Mouse (Mus musculus) layer of hippocampus, adult 9-10 months (tissue): Measurements from ENCODE around the gene Pkdcc.

Experiments used
- DNase-seq: peaks from one replicate; pipeline ENCODE4 v3.0.0; 2022; ENCODE audit warnings: low spot score

The Pkdcc gene

GRCm38 (mm10) chr17:83246090-83246489 is 31.0 kb downstream of the Pkdcc start:
- DNase-seq: no peak

- no peak for DNase-seq
Observed at GRCm38 (mm10) chr17:83247176-83247575, 32.1 kb downstream of the Pkdcc start.

GRCm38 (mm10) chr17:83248467-83248866 is 33.4 kb downstream of the Pkdcc start:
- DNase-seq: no peak

GRCm38 (mm10) chr17:83250903-83251526 is 35.9 kb downstream of the Pkdcc start:
- no peak for DNase-seq

- DNase-seq: no peak
Observed at GRCm38 (mm10) chr17:83253051-83253649, 38.1 kb downstream of the Pkdcc start.

- DNase-seq: peak; percentile 77
Observed at GRCm38 (mm10) chr17:83267202-83268128, 52.4 kb downstream of the Pkdcc start.

- peak; percentile 71 for DNase-seq
Observed at GRCm38 (mm10) chr17:83271509-83271908, 56.4 kb downstream of the Pkdcc start.

GRCm38 (mm10) chr17:83272641-83273040 is 57.5 kb downstream of the Pkdcc start:
- no peak for DNase-seq

GRCm38 (mm10) chr17:83273636-83274035 is 58.5 kb downstream of the Pkdcc start:
- no peak for DNase-seq

GRCm38 (mm10) chr17:83274101-83274500 is 59.0 kb downstream of the Pkdcc start:
- DNase-seq: no peak
